Mouse (Mus musculus) erythroblast, embryonic 14.5 days (primary cell): ENCODE measurements around the gene Gabrb1. TPM values are rescaled to one million over a fixed set of nuclear protein-coding genes. Genes with fewer than 3 reads are reported as not detected.

Experiments used
- H3K27me3 ChIP-seq: 2 replicates; pipeline ENCODE4 v1.6.1; 2012; ENCODE audit warnings: inconsistent platforms; ENCODE audit not compliant: control insufficient read depth
- H3K36me3 ChIP-seq: 2 replicates; pipeline ENCODE4 v1.6.1; 2012; ENCODE audit warnings: mild to moderate bottlenecking, inconsistent platforms; ENCODE audit not compliant: control insufficient read depth
- H3K4me1 ChIP-seq: 2 replicates; pipeline ENCODE4 v1.6.1; 2012; ENCODE audit warnings: inconsistent platforms; ENCODE audit not compliant: control insufficient read depth
- H3K4me3 ChIP-seq: replicated peaks from 2 replicates; pipeline ENCODE3; 2012; ENCODE audit warnings: moderate library complexity, mild to moderate bottlenecking, inconsistent platforms
- H3K9me3 ChIP-seq: 2 replicates; pipeline ENCODE4 v1.6.1; 2012; ENCODE audit warnings: low read length, inconsistent platforms, mixed read lengths; ENCODE audit not compliant: control insufficient read depth
- GATA1 ChIP-seq: IDR thresholded peaks from 2 replicates; pipeline ENCODE4 v1.6.1; 2012; ENCODE audit warnings: low read length, inconsistent platforms, mixed read lengths
- TAL1 ChIP-seq: IDR thresholded peaks from 3 replicates; pipeline ENCODE4 v1.6.1; 2012; ENCODE audit warnings: low read length, inconsistent platforms, mixed read lengths
- polyA plus RNA-seq: library from polyadenylated mRNA; stranded (reverse); fragments of >175 nt; gene quantifications from 2 replicates; pipeline ENCODE4 v1.2.3, GENCODE M21; 2012

The Gabrb1 gene
- polyA plus RNA-seq, 1 experiment, result not detected

GRCm38 (mm10) chr5:72173521-72173920, 515.6 kb downstream of the Gabrb1 start:
- no peaks in the 10 kb centered on the region for H3K36me3 ChIP-seq
- TF ChIP-seq GATA1, result no peak
- TF ChIP-seq TAL1, result no peak

GRCm38 (mm10) chr5:72175050-72175449, 517.1 kb downstream of the Gabrb1 start:
- no peak overlapping the region for H3K4me3 ChIP-seq
- TF ChIP-seq GATA1 (no peak), TAL1 (no peak)
- H3K9me3 ChIP-seq, result no peaks in the 10 kb centered on the region
- no peaks in the 10 kb centered on the region for H3K27me3 ChIP-seq
- H3K36me3 ChIP-seq, result no peaks in the 10 kb centered on the region
- H3K4me1 ChIP-seq, result peaks cover 3% of the 10 kb centered on the region; the same call in 1 of the 2 replicates

More at GRCm38 (mm10) chr5:72173521-72173920, 515.6 kb downstream of the Gabrb1 start:
- Histone ChIP-seq H3K9me3 (no peaks in the 10 kb centered on the region), H3K4me3 (no peak overlapping the region), H3K27me3 (no peaks in the 10 kb centered on the region), H3K4me1 (peaks cover 3% of the 10 kb centered on the region; the same call in 1 of the 2 replicates)

DNA sequence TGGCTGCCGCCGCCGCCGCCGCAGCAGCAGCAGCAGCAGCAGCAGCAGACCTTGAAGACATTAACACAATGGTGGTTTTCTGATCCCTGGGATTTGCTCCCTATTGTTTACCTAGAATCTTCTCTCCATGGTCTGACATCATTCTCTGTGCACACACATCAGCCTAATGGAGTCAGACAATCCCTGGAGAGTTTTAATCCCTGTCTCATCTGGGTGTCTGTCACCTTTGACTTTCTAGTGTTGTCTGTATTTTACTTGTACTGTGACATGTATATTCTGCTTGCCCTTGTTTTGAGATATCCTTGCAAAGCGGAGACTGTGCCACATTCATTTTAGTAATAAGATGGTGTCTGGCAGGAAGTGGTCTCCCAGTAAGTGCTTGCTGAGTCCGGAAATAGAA, 517.6 kb downstream of the Gabrb1 start:
- peaks cover 5% of the 10 kb centered on the region for H3K4me1 ChIP-seq
- no peak for TF ChIP-seq GATA1
- TF ChIP-seq TAL1, result no peak
- H3K9me3 ChIP-seq, result no peaks in the 10 kb centered on the region
- no peak overlapping the region for H3K4me3 ChIP-seq
- no peaks in the 10 kb centered on the region for H3K36me3 ChIP-seq
- H3K27me3 ChIP-seq, result no peaks in the 10 kb centered on the region

- Histone ChIP-seq H3K4me1 (peaks cover 58% of the 10 kb centered on the region), H3K36me3 (no peaks in the 10 kb centered on the region), H3K9me3 (no peaks in the 10 kb centered on the region), H3K4me3 (no peak overlapping the region), H3K27me3 (no peaks in the 10 kb centered on the region)
- TF ChIP-seq GATA1 (no peak), TAL1 (peak; percentile 41; the same call in 1 of the 3 replicates)
These were observed 523.3 kb downstream of the Gabrb1 start for GRCm38 (mm10) chr5:72181194-72181593.

- no peak for TF ChIP-seq GATA1
- no peak for TF ChIP-seq TAL1
- H3K4me3 ChIP-seq, result peak overlapping the region; percentile 41
- no peaks in the 10 kb centered on the region for H3K36me3 ChIP-seq
- H3K9me3 ChIP-seq, result no peaks in the 10 kb centered on the region
- H3K4me1 ChIP-seq, result peaks cover 62% of the 10 kb centered on the region
- H3K27me3 ChIP-seq, result no peaks in the 10 kb centered on the region
These were observed 524.9 kb downstream of the Gabrb1 start for GRCm38 (mm10) chr5:72182804-72183203.

GRCm38 (mm10) chr5:72183929-72184328, 526.0 kb downstream of the Gabrb1 start:
- TF ChIP-seq GATA1 (peak; percentile 78), TAL1 (no peak)
- Histone ChIP-seq H3K27me3 (no peaks in the 10 kb centered on the region), H3K9me3 (no peaks in the 10 kb centered on the region), H3K36me3 (no peaks in the 10 kb centered on the region), H3K4me1 (peaks cover 64% of the 10 kb centered on the region), H3K4me3 (peak overlapping the region; percentile 61)

- TF ChIP-seq TAL1 (no peak), GATA1 (no peak)
- Histone ChIP-seq H3K4me1 (peaks cover 67% of the 10 kb centered on the region), H3K9me3 (no peaks in the 10 kb centered on the region), H3K4me3 (peak overlapping the region; percentile 61), H3K36me3 (no peaks in the 10 kb centered on the region), H3K27me3 (no peaks in the 10 kb centered on the region)
These were observed 526.7 kb downstream of the Gabrb1 start for GRCm38 (mm10) chr5:72184437-72185100.

- Histone ChIP-seq H3K9me3 (no peaks in the 10 kb centered on the region), H3K4me1 (peaks cover 9% of the 10 kb centered on the region), H3K27me3 (no peaks in the 10 kb centered on the region), H3K4me3 (no peak overlapping the region), H3K36me3 (no peaks in the 10 kb centered on the region)
- TF ChIP-seq TAL1 (no peak), GATA1 (no peak)
These were observed 533.2 kb downstream of the Gabrb1 start for GRCm38 (mm10) chr5:72191154-72191553.

DNA sequence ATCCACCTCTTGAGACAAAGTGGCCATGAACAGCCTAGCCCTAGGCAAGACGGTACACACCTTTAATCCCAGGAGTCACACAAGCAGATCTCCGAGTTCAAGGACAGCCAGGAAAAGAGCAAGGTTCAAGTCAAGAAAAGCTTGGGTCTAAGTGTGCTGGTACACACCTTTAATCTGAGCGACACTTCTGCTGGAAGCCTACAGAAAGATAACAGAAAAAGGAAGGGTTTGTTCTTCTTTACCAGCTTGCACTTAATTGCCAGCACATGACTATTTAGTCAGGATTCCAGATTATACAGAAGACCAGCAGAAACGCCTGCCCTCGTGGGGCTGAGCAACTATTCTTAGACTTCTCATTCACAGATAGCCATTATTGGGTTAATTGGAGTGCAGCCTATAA, 534.0 kb downstream of the Gabrb1 start:
- Histone ChIP-seq H3K9me3 (no peaks in the 10 kb centered on the region), H3K36me3 (no peaks in the 10 kb centered on the region), H3K4me1 (peaks cover 6% of the 10 kb centered on the region), H3K27me3 (no peaks in the 10 kb centered on the region), H3K4me3 (no peak overlapping the region)
- no peak for TF ChIP-seq TAL1
- TF ChIP-seq GATA1, result no peak

GRCm38 (mm10) chr5:72195442-72195841, 537.5 kb downstream of the Gabrb1 start:
- Histone ChIP-seq H3K36me3 (no peaks in the 10 kb centered on the region), H3K4me1 (no peaks in the 10 kb centered on the region), H3K9me3 (no peaks in the 10 kb centered on the region), H3K4me3 (no peak overlapping the region), H3K27me3 (no peaks in the 10 kb centered on the region)
- TF ChIP-seq TAL1 (no peak), GATA1 (no peak)

Other genes with a start within 250 kb of the Gabrb1 start
- not detected in 2 replicates for gene Cox7b2, start 109.9 kb upstream of the Gabrb1 start, polyA plus RNA-seq
- not detected in 2 replicates for gene Gabra4, start 195 bp downstream of the Gabrb1 start, polyA plus RNA-seq